Mouse (Mus musculus): ENCODE measurements at regions not wholly inside any gene's neighbourhood (a gene's known extent, or its start where the extent isn't known, plus 50 kb on each side); places are given as distances from the start of the nearest gene placed in this dataset.
A peak's percentile ranks its signal among the peaks of the same experiment; 100 is the strongest.

- H3K9me3 ChIP-seq (ENCODE audit: control insufficient read depth, low read length), result no peaks in the 10 kb centered on the region
These were observed 57.8 kb upstream of the Zfand5 start for GRCm38 (mm10) chr19:21214253-21214652.

GRCm38 (mm10) chr19:21193461-21193860 is 78.6 kb upstream of the Zfand5 start:
- Histone ChIP-seq H3K4me2 (no peak overlapping the region), H3K36me3 (ENCODE audit: control insufficient read depth, insufficient read depth, low read length) (no peaks in the 10 kb centered on the region), H3K9ac (ENCODE audit: low read length) (no peak overlapping the region), H3K27ac (ENCODE audit: low read depth, low read length) (no peak overlapping the region), H3K4me1 (ENCODE audit: control insufficient read depth, insufficient read depth, low read length) (no peaks in the 10 kb centered on the region), H3K4me3 (ENCODE audit: low read depth, low read length) (no peak overlapping the region), H3K9me3 (ENCODE audit: control insufficient read depth, low read length) (no peaks in the 10 kb centered on the region), H3K27me3 (ENCODE audit: control insufficient read depth, insufficient read depth, low read length) (no peaks in the 10 kb centered on the region)
- ATAC-seq (ENCODE audit: low FRiP score), result no peak
- DNase-seq (ENCODE audit: low spot score, missing footprints), result peak; percentile 35
- WGBS, result 82% methylated on average over 10 of the region's 10 CpGs

More at GRCm38 (mm10) chr19:21214253-21214652, 57.8 kb upstream of the Zfand5 start:
- Histone ChIP-seq H3K36me3 (ENCODE audit: control insufficient read depth, insufficient read depth, low read length) (no peaks in the 10 kb centered on the region), H3K9ac (ENCODE audit: low read length) (no peak overlapping the region), H3K4me2 (no peak overlapping the region), H3K27me3 (ENCODE audit: control insufficient read depth, insufficient read depth, low read length) (no peaks in the 10 kb centered on the region), H3K4me3 (ENCODE audit: low read depth, low read length) (no peak overlapping the region), H3K27ac (ENCODE audit: low read depth, low read length) (no peak overlapping the region), H3K4me1 (ENCODE audit: control insufficient read depth, insufficient read depth, low read length) (no peaks in the 10 kb centered on the region)
- no peak for DNase-seq (ENCODE audit: low spot score, missing footprints)
- 88% methylated on average over 4 of the region's 4 CpGs for WGBS
- ATAC-seq (ENCODE audit: low FRiP score), result no peak

- DNase-seq (ENCODE audit: low spot score, missing footprints) (no peak), ATAC-seq (ENCODE audit: low FRiP score) (no peak)
- no peaks in the 10 kb centered on the region for H3K36me3 ChIP-seq (ENCODE audit: control insufficient read depth, insufficient read depth, low read length)
- no peak overlapping the region for H3K4me3 ChIP-seq (ENCODE audit: low read depth, low read length)
- no peaks in the 10 kb centered on the region for H3K4me1 ChIP-seq (ENCODE audit: control insufficient read depth, insufficient read depth, low read length)
- no peaks in the 10 kb centered on the region for H3K9me3 ChIP-seq (ENCODE audit: control insufficient read depth, low read length)
- H3K4me2 ChIP-seq, result no peak overlapping the region
- 83% methylated on average over 6 of the region's 6 CpGs for WGBS
- H3K27me3 ChIP-seq (ENCODE audit: control insufficient read depth, insufficient read depth, low read length), result no peaks in the 10 kb centered on the region
- no peak overlapping the region for H3K9ac ChIP-seq (ENCODE audit: low read length)
- H3K27ac ChIP-seq (ENCODE audit: low read depth, low read length), result no peak overlapping the region
These were observed 79.5 kb upstream of the Zfand5 start for GRCm38 (mm10) chr19:21192576-21192975.

- Histone ChIP-seq H3K36me3 (ENCODE audit: control insufficient read depth, insufficient read depth, low read length) (no peaks in the 10 kb centered on the region), H3K4me1 (ENCODE audit: control insufficient read depth, insufficient read depth, low read length) (no peaks in the 10 kb centered on the region), H3K9ac (ENCODE audit: low read length) (no peak overlapping the region), H3K27ac (ENCODE audit: low read depth, low read length) (no peak overlapping the region), H3K27me3 (ENCODE audit: control insufficient read depth, insufficient read depth, low read length) (no peaks in the 10 kb centered on the region), H3K4me3 (ENCODE audit: low read depth, low read length) (no peak overlapping the region), H3K9me3 (ENCODE audit: control insufficient read depth, low read length) (no peaks in the 10 kb centered on the region), H3K4me2 (no peak overlapping the region)
- WGBS, result 71% methylated on average over 4 of the region's 4 CpGs
- ATAC-seq (ENCODE audit: low FRiP score), result no peak
- peak; percentile 44 for DNase-seq (ENCODE audit: low spot score, missing footprints)
These were observed 82.9 kb upstream of the Zfand5 start for GRCm38 (mm10) chr19:21189216-21189615.

GRCm38 (mm10) chr19:21186656-21187055 is 85.4 kb upstream of the Zfand5 start:
- Histone ChIP-seq H3K4me2 (no peak overlapping the region), H3K36me3 (ENCODE audit: control insufficient read depth, insufficient read depth, low read length) (no peaks in the 10 kb centered on the region), H3K27me3 (ENCODE audit: control insufficient read depth, insufficient read depth, low read length) (no peaks in the 10 kb centered on the region), H3K9ac (ENCODE audit: low read length) (no peak overlapping the region), H3K4me1 (ENCODE audit: control insufficient read depth, insufficient read depth, low read length) (no peaks in the 10 kb centered on the region), H3K4me3 (ENCODE audit: low read depth, low read length) (no peak overlapping the region), H3K9me3 (ENCODE audit: control insufficient read depth, low read length) (no peaks in the 10 kb centered on the region; the same call in 1 of the 2 replicates), H3K27ac (ENCODE audit: low read depth, low read length) (no peak overlapping the region)
- DNase-seq (ENCODE audit: low spot score, missing footprints), result peak; percentile 53
- 96% methylated on average over 1 of the region's 1 CpGs for WGBS
- ATAC-seq (ENCODE audit: low FRiP score), result no peak

- Histone ChIP-seq H3K9me3 (ENCODE audit: control insufficient read depth, low read length) (no peaks in the 10 kb centered on the region; the same call in 1 of the 2 replicates), H3K4me1 (ENCODE audit: control insufficient read depth, insufficient read depth, low read length) (no peaks in the 10 kb centered on the region), H3K36me3 (ENCODE audit: control insufficient read depth, insufficient read depth, low read length) (no peaks in the 10 kb centered on the region), H3K4me2 (no peak overlapping the region), H3K27me3 (ENCODE audit: control insufficient read depth, insufficient read depth, low read length) (no peaks in the 10 kb centered on the region), H3K27ac (ENCODE audit: low read depth, low read length) (no peak overlapping the region), H3K9ac (ENCODE audit: low read length) (no peak overlapping the region), H3K4me3 (ENCODE audit: low read depth, low read length) (no peak overlapping the region)
- DNase-seq (ENCODE audit: low spot score, missing footprints), result no peak
- 77% methylated on average over 1 of the region's 1 CpGs for WGBS
- no peak for ATAC-seq (ENCODE audit: low FRiP score)
These were observed 86.1 kb upstream of the Zfand5 start for GRCm38 (mm10) chr19:21186016-21186415.

- 0 out of 2 replicates have a peak, but pooled peaks have one; percentile 48 for ATAC-seq (ENCODE audit: low FRiP score)
- Histone ChIP-seq H3K9me3 (ENCODE audit: control insufficient read depth, low read length) (no peaks in the 10 kb centered on the region; the same call in 1 of the 2 replicates), H3K4me2 (no peak overlapping the region), H3K27ac (ENCODE audit: low read depth, low read length) (no peak overlapping the region), H3K4me3 (ENCODE audit: low read depth, low read length) (no peak overlapping the region), H3K4me1 (ENCODE audit: control insufficient read depth, insufficient read depth, low read length) (no peaks in the 10 kb centered on the region), H3K27me3 (ENCODE audit: control insufficient read depth, insufficient read depth, low read length) (no peaks in the 10 kb centered on the region), H3K9ac (ENCODE audit: low read length) (no peak overlapping the region), H3K36me3 (ENCODE audit: control insufficient read depth, insufficient read depth, low read length) (no peaks in the 10 kb centered on the region)
- 72% methylated on average over 4 of the region's 4 CpGs for WGBS
- DNase-seq (ENCODE audit: low spot score, missing footprints), result peak; percentile 81
These were observed 89.0 kb upstream of the Zfand5 start for GRCm38 (mm10) chr19:21183028-21183427.

GRCm38 (mm10) chr19:21179886-21180285 is 92.2 kb upstream of the Zfand5 start:
- no peaks in the 10 kb centered on the region; the same call in 1 of the 2 replicates for H3K9me3 ChIP-seq (ENCODE audit: control insufficient read depth, low read length)
- no peak overlapping the region for H3K4me3 ChIP-seq (ENCODE audit: low read depth, low read length)
- H3K36me3 ChIP-seq (ENCODE audit: control insufficient read depth, insufficient read depth, low read length), result no peaks in the 10 kb centered on the region
- H3K27ac ChIP-seq (ENCODE audit: low read depth, low read length), result no peak overlapping the region
- peaks cover 7% of the 10 kb centered on the region; the same call in 1 of the 2 replicates for H3K4me1 ChIP-seq (ENCODE audit: control insufficient read depth, insufficient read depth, low read length)
- DNase-seq (ENCODE audit: low spot score, missing footprints), result peak; percentile 75
- WGBS, result 83% methylated on average over 1 of the region's 1 CpGs
- no peaks in the 10 kb centered on the region for H3K27me3 ChIP-seq (ENCODE audit: control insufficient read depth, insufficient read depth, low read length)
- ATAC-seq (ENCODE audit: low FRiP score), result no peak
- H3K9ac ChIP-seq (ENCODE audit: low read length), result no peak overlapping the region
- H3K4me2 ChIP-seq, result no peak overlapping the region

- no peak overlapping the region for H3K9ac ChIP-seq (ENCODE audit: low read length)
- no peak overlapping the region for H3K27ac ChIP-seq (ENCODE audit: low read depth, low read length)
- WGBS, result 63% methylated on average over 3 of the region's 3 CpGs
- H3K4me1 ChIP-seq (ENCODE audit: control insufficient read depth, insufficient read depth, low read length), result peaks cover 12% of the 10 kb centered on the region
- no peak overlapping the region for H3K4me2 ChIP-seq
- ATAC-seq (ENCODE audit: low FRiP score) (no peak), DNase-seq (ENCODE audit: low spot score, missing footprints) (no peak)
- H3K27me3 ChIP-seq (ENCODE audit: control insufficient read depth, insufficient read depth, low read length), result no peaks in the 10 kb centered on the region
- H3K36me3 ChIP-seq (ENCODE audit: control insufficient read depth, insufficient read depth, low read length), result no peaks in the 10 kb centered on the region
- H3K4me3 ChIP-seq (ENCODE audit: low read depth, low read length), result no peak overlapping the region
- no peaks in the 10 kb centered on the region for H3K9me3 ChIP-seq (ENCODE audit: control insufficient read depth, low read length)
These were observed 96.6 kb upstream of the Zfand5 start for GRCm38 (mm10) chr19:21175426-21175831.

Measured in midbrain, embryonic 11.5 days (tissue).